Mouse (Mus musculus) heart, embryonic 10.5 days (tissue): ENCODE measurements at regions not wholly inside any gene's neighbourhood (a gene's known extent, or its start where the extent isn't known, plus 50 kb on each side); places are given as distances from the start of the nearest gene placed in this dataset.

Source experiments
- DNase-seq: peaks from one replicate; pipeline ENCODE4 v3.0.0-alpha.2; 2017; ENCODE audit warnings: low spot score
- H3K27ac ChIP-seq: fragments of 300-500 bp; sonication (generic); 2 replicates; pipeline ENCODE4 v1.5.1; 2016; ENCODE audit warnings: mild to moderate bottlenecking
- H3K27me3 ChIP-seq: fragments of 300-500 bp; sonication (generic); 2 replicates; pipeline ENCODE4 v1.6.1; 2016; ENCODE audit warnings: mild to moderate bottlenecking; ENCODE audit not compliant: poor library complexity, insufficient read depth, severe bottlenecking
- H3K36me3 ChIP-seq: fragments of 300-500 bp; sonication (generic); 2 replicates; pipeline ENCODE4 v1.6.1; 2016; ENCODE audit warnings: mild to moderate bottlenecking, moderate library complexity
- H3K4me1 ChIP-seq: fragments of 300-500 bp; sonication (generic); 2 replicates; pipeline ENCODE4 v1.6.1; 2016; ENCODE audit warnings: mild to moderate bottlenecking
- H3K4me3 ChIP-seq: fragments of 300-500 bp; sonication (generic); 2 replicates; pipeline ENCODE4 v1.5.1; 2016; ENCODE audit warnings: mild to moderate bottlenecking, moderate library complexity
- H3K9me3 ChIP-seq: fragments of 300-500 bp; sonication (generic); 2 replicates; pipeline ENCODE4 v1.6.1; 2016; ENCODE audit warnings: mild to moderate bottlenecking, moderate library complexity
- WGBS: fragments of 180-500 bp; shearing (Covaris S2); methylation state at CpG from one replicate; pipeline ENCODE4 v1.1.7; 2016; 5-methylcytosine and 5-hydroxymethylcytosine counted together

- 0 out of 2 replicates have a peak overlapping the region, but pooled peaks have one; percentile 47 for H3K27ac ChIP-seq
- DNase-seq: no peak
- WGBS: 12% methylated on average over 22 of the region's 22 CpGs
- peak overlapping the region; percentile 61 for H3K4me3 ChIP-seq
- H3K9me3 ChIP-seq: no peaks in the 10 kb centered on the region
- H3K36me3 ChIP-seq: no peaks in the 10 kb centered on the region
- peaks cover 6% of the 10 kb centered on the region; the same call in 1 of the 2 replicates for H3K4me1 ChIP-seq
- H3K27me3 ChIP-seq: peaks cover 38% of the 10 kb centered on the region
Measured at GRCm38 (mm10) chr8:89271381-89272355, 227.7 kb upstream of the Sall1 start.

DNA sequence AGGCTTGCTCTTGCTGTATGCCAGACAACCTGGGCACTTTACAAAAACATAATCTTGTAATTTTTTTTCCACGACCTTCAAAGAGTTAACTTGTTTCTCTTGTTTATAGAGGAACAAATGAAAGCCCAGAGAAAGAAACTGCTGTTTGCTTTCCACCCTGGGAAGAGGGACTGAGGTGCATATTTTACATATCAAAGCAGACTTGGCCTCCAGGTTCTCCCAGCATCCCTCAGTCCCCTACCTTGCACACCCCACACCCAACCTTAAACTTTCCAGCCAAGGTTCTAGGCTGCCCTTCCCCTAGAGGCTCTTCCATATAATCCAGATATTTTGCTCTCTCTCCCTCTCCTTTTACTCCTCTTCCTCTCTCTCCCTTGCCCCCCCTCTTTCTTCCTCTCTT, 226.0 kb upstream of the Sall1 start:
- H3K27me3 ChIP-seq: peaks cover 38% of the 10 kb centered on the region
- DNase-seq: no peak
- 28% methylated on average over 1 of the region's 1 CpGs for WGBS
- H3K4me1 ChIP-seq: peaks cover 6% of the 10 kb centered on the region; the same call in 1 of the 2 replicates
- no peaks in the 10 kb centered on the region for H3K9me3 ChIP-seq
- no peak overlapping the region for H3K27ac ChIP-seq
- no peak overlapping the region for H3K4me3 ChIP-seq
- no peaks in the 10 kb centered on the region for H3K36me3 ChIP-seq

- WGBS: 73% methylated on average over 15 of the region's 15 CpGs
- Histone ChIP-seq H3K4me1 (no peaks in the 10 kb centered on the region), H3K36me3 (no peaks in the 10 kb centered on the region)
Measured at GRCm38 (mm10) chr8:89261163-89261812, 217.3 kb upstream of the Sall1 start.

DNA sequence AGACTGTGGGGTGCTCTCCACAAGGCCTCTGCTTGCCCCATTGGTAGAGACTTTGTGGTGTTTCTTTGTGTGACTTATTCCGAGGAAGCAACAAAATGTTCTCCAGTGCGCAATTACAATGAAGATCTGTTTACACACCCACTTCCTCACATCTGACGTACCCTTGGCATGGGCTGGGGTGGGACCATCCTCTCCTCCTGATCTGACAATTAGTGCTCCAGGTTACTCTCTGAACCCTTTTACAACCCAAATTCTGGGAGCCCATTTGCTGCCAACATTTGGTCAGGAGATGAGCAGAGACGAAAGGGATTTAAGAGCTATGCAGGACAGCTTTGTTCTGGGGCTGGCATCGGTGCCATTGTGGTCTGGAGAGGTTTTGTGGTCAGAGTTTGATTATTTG, 215.9 kb upstream of the Sall1 start:
- Histone ChIP-seq H3K9me3 (no peaks in the 10 kb centered on the region), H3K4me1 (no peaks in the 10 kb centered on the region), H3K27me3 (no peaks in the 10 kb centered on the region), H3K4me3 (no peak overlapping the region), H3K36me3 (no peaks in the 10 kb centered on the region), H3K27ac (no peak overlapping the region)
- WGBS: 64% methylated on average over 5 of the region's 5 CpGs
- no peak for DNase-seq

More at GRCm38 (mm10) chr8:89261163-89261812, 217.3 kb upstream of the Sall1 start:
- no peak for DNase-seq
- H3K4me3 ChIP-seq: no peak overlapping the region
- H3K27ac ChIP-seq: no peak overlapping the region
- H3K27me3 ChIP-seq: no peaks in the 10 kb centered on the region
- no peaks in the 10 kb centered on the region for H3K9me3 ChIP-seq

- Histone ChIP-seq H3K9me3 (no peaks in the 10 kb centered on the region), H3K36me3 (no peaks in the 10 kb centered on the region), H3K27me3 (peaks cover 35% of the 10 kb centered on the region), H3K27ac (no peak overlapping the region), H3K4me1 (0 out of 2 replicates have a peak, but pooled peaks cover 7% of the 10 kb centered on the region), H3K4me3 (no peak overlapping the region)
- WGBS: 80% methylated on average over 4 of the region's 4 CpGs
- no peak for DNase-seq
Measured at GRCm38 (mm10) chr8:89246342-89246741, 202.4 kb upstream of the Sall1 start.

- no peaks in the 10 kb centered on the region for H3K9me3 ChIP-seq
- no peak for DNase-seq
- H3K27me3 ChIP-seq: peaks cover 35% of the 10 kb centered on the region
- 0 out of 2 replicates have a peak, but pooled peaks cover 7% of the 10 kb centered on the region for H3K4me1 ChIP-seq
- WGBS: 31% methylated on average over 25 of the region's 25 CpGs
- no peaks in the 10 kb centered on the region for H3K36me3 ChIP-seq
- peak overlapping the region; percentile 44 for H3K4me3 ChIP-seq
- H3K27ac ChIP-seq: peak overlapping the region; percentile 72; the same call in 1 of the 2 replicates
Measured at GRCm38 (mm10) chr8:89245131-89245751, 201.3 kb upstream of the Sall1 start.

DNA sequence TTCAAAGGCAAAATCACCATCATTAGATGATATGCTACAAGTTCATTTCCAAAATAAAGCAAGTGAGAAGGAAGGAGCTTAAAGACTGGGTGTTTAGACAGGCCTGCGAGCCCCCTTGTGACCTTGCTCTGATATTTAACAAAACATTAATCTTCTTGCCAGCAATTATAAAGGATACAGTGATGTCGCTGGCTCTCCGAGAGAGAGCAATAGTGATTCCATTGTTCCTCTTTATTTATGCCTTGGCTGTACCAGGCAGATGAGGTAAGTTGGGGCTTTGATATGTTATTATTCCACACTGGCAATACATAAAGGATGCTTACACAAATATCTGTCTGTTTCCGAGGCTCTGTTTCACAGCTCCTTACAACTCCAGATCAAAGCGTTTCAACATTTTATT, 197.7 kb upstream of the Sall1 start:
- Histone ChIP-seq H3K4me1 (0 out of 2 replicates have a peak, but pooled peaks cover 7% of the 10 kb centered on the region), H3K27ac (no peak overlapping the region), H3K9me3 (no peaks in the 10 kb centered on the region), H3K4me3 (no peak overlapping the region), H3K27me3 (peaks cover 34% of the 10 kb centered on the region), H3K36me3 (no peaks in the 10 kb centered on the region)
- 63% methylated on average over 5 of the region's 5 CpGs for WGBS
- DNase-seq: no peak

GRCm38 (mm10) chr8:89239626-89240025, 195.7 kb upstream of the Sall1 start:
- no peaks in the 10 kb centered on the region for H3K4me1 ChIP-seq
- no peak overlapping the region for H3K4me3 ChIP-seq
- no peaks in the 10 kb centered on the region for H3K9me3 ChIP-seq
- no peak for DNase-seq
- H3K27me3 ChIP-seq: peaks cover 16% of the 10 kb centered on the region
- no peaks in the 10 kb centered on the region for H3K36me3 ChIP-seq
- WGBS: 81% methylated on average over 2 of the region's 2 CpGs
- H3K27ac ChIP-seq: no peak overlapping the region

DNA sequence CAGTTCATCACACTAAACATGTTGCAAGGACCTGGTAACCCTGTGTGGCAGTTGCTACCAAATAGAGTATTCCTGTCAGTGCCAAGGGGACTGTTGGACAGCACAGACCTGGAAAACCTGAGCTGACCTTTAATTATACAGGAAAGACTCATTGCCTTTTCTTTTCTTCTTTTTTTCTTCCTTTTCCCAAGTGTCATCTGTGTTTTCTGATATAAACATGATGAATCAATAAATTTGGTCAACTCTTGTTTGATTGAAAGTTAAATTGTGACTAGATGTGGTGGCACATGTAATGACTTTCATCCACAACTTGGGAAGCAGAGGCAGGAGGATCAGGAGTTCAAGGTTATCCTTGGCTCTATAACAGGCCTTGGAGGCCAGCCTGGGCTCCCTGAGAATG, 190.1 kb upstream of the Sall1 start:
- Histone ChIP-seq H3K27me3 (no peaks in the 10 kb centered on the region), H3K4me3 (no peak overlapping the region), H3K36me3 (no peaks in the 10 kb centered on the region), H3K27ac (no peak overlapping the region), H3K9me3 (no peaks in the 10 kb centered on the region), H3K4me1 (no peaks in the 10 kb centered on the region)
- DNase-seq: no peak

DNA sequence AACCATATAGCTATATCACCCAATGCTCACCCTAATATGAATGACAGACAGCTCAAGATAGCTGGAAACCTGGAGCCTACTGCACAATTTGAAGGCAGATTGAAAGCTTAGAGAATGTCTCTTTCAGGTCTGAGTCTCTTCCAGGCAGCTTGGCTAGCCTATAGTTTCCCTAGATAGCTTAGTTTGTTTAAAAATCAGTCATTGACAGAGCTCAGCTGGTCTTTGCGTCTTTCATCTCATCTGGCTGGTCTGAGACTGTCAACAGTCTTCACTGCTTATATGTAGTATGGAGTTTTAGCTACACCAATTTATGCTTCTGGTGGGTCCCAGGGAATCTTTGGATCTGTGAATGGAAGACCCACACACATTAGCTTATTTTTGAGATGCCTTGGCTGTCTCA, 188.4 kb upstream of the Sall1 start:
- Histone ChIP-seq H3K27ac (no peak overlapping the region), H3K27me3 (no peaks in the 10 kb centered on the region), H3K36me3 (no peaks in the 10 kb centered on the region), H3K4me3 (no peak overlapping the region), H3K4me1 (no peaks in the 10 kb centered on the region), H3K9me3 (no peaks in the 10 kb centered on the region)
- 73% methylated on average over 1 of the region's 1 CpGs for WGBS
- DNase-seq: no peak

GRCm38 (mm10) chr8:89229144-89229543, 185.2 kb upstream of the Sall1 start:
- H3K4me1 ChIP-seq: no peaks in the 10 kb centered on the region
- no peaks in the 10 kb centered on the region for H3K27me3 ChIP-seq
- 88% methylated on average over 3 of the region's 3 CpGs for WGBS
- DNase-seq: no peak
- H3K4me3 ChIP-seq: no peak overlapping the region
- no peaks in the 10 kb centered on the region for H3K9me3 ChIP-seq
- H3K36me3 ChIP-seq: no peaks in the 10 kb centered on the region
- H3K27ac ChIP-seq: no peak overlapping the region

DNA sequence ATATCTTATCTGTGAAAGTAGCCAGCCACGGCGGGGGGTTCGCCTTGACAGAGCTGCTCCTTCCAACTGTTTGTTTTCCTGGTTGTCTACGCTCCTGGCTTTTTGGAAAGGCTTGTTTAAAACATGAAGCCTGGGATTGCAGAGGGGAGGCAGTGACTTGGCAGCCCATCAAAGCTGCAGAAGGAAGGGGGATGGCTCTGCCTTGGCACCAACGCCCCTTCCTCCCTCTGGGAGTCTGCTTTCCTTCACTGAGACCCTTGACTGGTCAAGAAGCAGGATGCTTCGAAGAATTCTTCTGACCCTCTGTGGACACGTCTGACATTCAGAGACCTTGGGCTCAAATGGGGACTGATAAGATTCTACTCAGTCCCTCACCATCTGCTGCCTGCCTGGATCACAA, 176.9 kb upstream of the Sall1 start:
- H3K27me3 ChIP-seq: no peaks in the 10 kb centered on the region
- no peak for DNase-seq
- H3K4me1 ChIP-seq: peaks cover 8% of the 10 kb centered on the region; the same call in 1 of the 2 replicates
- no peak overlapping the region for H3K27ac ChIP-seq
- no peaks in the 10 kb centered on the region for H3K9me3 ChIP-seq
- WGBS: 18% methylated on average over 7 of the region's 7 CpGs
- H3K4me3 ChIP-seq: no peak overlapping the region
- H3K36me3 ChIP-seq: no peaks in the 10 kb centered on the region

GRCm38 (mm10) chr8:89220381-89220780, 176.4 kb upstream of the Sall1 start:
- WGBS: 88% methylated on average over 2 of the region's 2 CpGs
- Histone ChIP-seq H3K4me3 (no peak overlapping the region), H3K9me3 (no peaks in the 10 kb centered on the region), H3K27me3 (no peaks in the 10 kb centered on the region), H3K36me3 (no peaks in the 10 kb centered on the region), H3K4me1 (peaks cover 8% of the 10 kb centered on the region; the same call in 1 of the 2 replicates), H3K27ac (no peak overlapping the region)
- DNase-seq: no peak
